Mouse (Mus musculus): ENCODE results near the gene Otog.

- TF ChIP-seq CTCF (IDR thresholded peaks at IDR 0.05): no peak
- TF ChIP-seq EP300 (IDR thresholded peaks at IDR 0.05; ENCODE audit: insufficient read depth, low read depth, low read length): no peak
- TF ChIP-seq POLR2A (IDR thresholded peaks at IDR 0.05; ENCODE audit: insufficient read depth, low read depth, low read length): no peak
Measured at GRCm38 (mm10) chr7:46240696-46241095, at the start of gene Otog.
